Mouse (Mus musculus) brain, adult 2 months (tissue): ENCODE measurements around the gene Praf2.

Experiments
- DNase-seq: peaks from one replicate; pipeline ENCODE4 v3.0.0; 2011; ENCODE audit warnings: low read depth, low spot score

Gene Praf2

GRCm38 (mm10) chrX:7739336-7740081, 11.3 kb downstream of the Praf2 start:
- DNase-seq = peak; percentile 94

- DNase-seq = no peak
Measured at GRCm38 (mm10) chrX:7740082-7740819, 12.0 kb downstream of the Praf2 start.

DNA sequence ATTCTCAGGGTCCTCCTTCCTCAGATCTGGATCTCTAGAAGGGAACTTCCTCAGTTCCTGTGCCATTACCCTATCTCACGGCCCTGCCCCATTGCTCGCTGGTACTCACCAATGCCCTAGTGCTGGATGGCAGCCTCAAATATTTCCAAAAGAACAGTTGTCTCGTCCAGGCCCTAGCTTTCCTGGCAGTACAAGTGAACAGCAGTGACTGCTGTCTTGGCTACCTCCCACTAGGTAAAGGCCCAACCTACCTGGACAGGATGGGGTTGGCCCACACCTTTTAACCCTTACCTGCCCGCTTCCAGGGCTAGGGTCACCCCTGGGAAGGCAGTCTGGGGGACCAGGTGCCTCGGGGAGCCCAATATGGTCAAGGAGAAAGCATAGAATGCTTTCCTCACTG, 12.9 kb downstream of the Praf2 start:
- DNase-seq = peak; percentile 67

DNA sequence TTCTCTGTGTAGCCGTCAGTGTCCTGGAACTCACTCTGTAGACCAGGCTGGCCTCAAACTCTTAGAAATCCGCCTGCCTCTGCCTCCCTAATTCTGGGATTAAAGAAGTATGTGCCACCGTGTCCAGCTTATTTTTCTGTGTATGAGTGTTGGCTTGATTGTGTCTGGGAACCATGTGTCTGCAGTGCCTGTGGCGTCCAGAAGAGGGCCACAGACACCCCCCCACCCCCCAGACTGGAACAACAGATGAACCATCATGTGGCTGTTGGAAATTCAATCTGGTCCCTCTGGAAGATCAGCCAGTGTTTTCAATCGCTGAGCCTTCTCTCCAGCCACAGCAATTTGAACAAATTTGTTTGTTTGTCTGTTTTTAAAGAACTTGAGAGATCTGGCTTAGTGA, 15.2 kb downstream of the Praf2 start:
- peak; percentile 55 for DNase-seq

- no peak for DNase-seq
Measured at GRCm38 (mm10) chrX:7744940-7745339, 16.7 kb downstream of the Praf2 start.

DNA sequence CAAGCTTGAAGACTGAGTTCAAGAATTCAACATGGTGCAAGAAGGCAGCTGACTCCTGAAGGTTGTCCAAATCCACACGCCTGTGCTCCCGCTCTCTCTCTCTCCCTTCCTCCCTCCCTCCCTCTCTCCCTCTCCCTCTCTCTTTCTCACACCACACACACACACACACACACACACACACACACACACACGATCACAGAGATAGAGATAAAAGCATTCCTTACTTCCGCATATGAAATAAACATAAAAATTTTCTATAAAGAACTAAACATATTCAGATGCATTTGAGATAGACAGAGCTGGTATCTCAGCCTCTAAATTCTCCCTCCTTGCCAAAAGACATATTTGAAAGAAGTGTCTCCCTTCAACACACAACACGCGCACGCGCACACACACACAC, 17.2 kb downstream of the Praf2 start:
- DNase-seq = no peak

GRCm38 (mm10) chrX:7750432-7751116, 22.3 kb downstream of the Praf2 start, which contains the start of gene Ccdc120:
Gene Ccdc120, minus strand, starts transcription at chrX:7750905.
- DNase-seq = peak; percentile 95

DNA sequence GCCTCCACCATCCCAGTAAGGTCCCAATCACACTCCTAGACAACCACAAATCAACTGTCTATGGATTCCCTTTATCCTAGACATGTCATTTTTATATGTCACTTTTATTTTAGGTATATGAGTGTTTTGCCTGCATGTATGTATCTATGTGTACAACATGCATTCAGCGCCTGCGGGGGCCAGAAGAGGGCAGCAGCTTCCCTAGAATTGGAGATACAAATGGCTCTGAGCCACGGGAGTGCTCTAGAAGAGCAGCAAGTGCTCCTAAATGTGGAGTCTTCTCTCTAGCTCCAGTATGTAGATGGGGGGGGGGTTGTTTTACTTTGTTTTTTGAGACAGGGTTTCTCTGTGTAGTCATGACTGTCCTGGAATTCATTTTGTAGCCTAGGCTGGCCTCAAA, 25.4 kb downstream of the Praf2 start:
- DNase-seq = peak; percentile 50

- peak; percentile 98 for DNase-seq
Measured at GRCm38 (mm10) chrX:7762137-7762920, 34.1 kb downstream of the Praf2 start, which contains the start of gene Tfe3. Gene Tfe3, plus strand, starts transcription at chrX:7762560.

DNA sequence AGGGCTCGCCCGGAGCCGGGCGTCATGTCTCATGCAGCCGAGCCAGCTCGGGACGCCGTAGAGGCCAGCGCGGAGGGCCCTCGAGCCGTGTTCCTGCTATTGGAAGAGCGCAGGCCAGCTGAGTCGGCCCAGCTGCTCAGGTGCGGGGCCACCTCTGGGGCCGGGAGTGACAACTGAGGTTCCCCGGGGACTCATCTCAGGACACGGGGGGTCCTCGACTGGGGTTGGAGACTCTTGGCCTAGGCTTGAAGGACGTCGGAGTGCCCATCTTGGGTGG, 34.6 kb downstream of the Praf2 start:
- DNase-seq = no peak

GRCm38 (mm10) chrX:7763631-7764393, 35.6 kb downstream of the Praf2 start:
- DNase-seq = peak; percentile 29

DNA sequence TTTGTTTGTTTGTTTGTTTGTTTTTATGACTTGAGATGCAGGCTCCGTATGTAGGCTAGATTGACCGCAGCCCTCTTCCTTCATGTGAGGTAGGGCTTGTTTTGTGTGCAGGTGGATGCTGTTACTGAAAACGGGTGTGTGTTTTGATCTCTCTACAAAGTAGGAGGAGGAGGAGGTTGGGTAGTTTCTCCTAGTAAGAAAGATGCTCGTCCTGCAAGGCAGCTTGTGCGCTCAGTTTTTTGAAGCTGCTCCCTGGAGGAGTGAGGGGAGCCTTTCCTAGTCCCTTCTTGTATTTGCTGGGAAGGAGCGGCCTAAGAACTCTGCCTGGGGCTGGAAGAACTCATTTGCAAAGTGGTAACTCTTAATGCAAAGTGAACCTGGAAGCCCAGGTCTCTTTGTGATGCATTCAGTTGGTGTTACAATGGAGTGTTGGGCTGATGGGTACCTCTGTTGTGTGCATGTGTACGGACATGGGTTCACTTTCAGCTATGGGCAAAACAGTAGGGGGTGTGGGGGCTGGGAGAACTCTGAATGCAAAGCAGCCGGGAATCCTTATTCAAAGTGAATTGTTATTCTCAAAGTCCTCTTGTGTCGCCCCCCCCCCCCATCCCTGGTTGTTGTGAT, 36.5 kb downstream of the Praf2 start:
- DNase-seq = no peak

GRCm38 (mm10) chrX:7765281-7765670, 37.0 kb downstream of the Praf2 start:
- DNase-seq = no peak

DNA sequence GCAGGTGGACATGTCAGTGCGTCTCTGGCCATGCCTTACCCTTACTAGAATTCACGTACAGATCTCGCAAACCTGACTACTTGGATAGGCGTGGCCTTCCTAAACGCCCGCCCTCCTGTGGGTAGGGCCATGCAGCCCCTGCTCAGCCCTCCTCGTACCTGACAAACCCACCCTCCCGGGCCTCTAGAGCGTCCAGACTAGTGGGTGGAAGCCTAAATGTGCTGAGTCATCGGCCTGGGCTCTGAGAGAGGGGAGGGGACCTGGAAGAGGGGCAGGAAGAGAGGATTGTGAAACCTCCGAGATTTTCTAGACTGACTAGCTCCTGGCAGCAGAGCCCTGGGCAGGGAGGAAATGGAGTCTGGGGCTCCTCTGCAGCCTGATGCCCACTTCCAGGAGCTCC, 37.5 kb downstream of the Praf2 start:
- DNase-seq = peak; percentile 65

GRCm38 (mm10) chrX:7769302-7770017, 41.2 kb downstream of the Praf2 start:
- no peak for DNase-seq

GRCm38 (mm10) chrX:7772766-7773165, 44.5 kb downstream of the Praf2 start:
- no peak for DNase-seq

DNA sequence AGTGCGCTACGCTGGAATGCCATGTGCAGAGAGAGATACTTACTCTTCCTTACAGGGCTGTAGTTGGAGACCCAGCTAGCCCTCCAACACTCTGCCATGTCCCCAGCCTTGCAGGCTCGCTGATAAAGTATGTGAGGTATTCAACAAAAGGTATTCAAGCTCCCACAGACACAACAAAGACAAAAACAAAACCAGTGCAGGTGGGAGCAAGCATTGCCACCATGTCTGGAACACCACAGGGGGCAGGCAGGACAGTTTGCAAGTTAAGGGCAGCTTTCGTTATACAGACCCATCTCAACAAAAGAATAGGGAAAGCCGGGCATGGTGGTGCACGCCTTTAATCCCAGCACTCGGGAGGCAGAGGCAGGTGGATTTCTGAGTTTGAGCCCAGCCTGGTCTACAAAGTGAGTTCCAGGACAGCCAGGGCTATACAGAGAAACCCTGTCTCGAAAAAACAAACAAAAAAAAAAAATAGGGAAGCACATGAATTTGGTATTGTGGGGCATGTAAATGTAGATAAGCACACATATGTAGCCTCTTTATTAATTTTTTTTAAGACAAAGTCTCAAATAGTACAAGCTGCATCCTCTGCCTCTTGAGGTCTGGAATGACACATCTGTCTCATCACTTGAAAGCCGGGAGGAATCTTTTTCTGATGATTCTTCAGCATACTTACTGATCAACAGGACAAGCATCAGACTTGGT, 47.4 kb downstream of the Praf2 start:
- no peak for DNase-seq

DNA sequence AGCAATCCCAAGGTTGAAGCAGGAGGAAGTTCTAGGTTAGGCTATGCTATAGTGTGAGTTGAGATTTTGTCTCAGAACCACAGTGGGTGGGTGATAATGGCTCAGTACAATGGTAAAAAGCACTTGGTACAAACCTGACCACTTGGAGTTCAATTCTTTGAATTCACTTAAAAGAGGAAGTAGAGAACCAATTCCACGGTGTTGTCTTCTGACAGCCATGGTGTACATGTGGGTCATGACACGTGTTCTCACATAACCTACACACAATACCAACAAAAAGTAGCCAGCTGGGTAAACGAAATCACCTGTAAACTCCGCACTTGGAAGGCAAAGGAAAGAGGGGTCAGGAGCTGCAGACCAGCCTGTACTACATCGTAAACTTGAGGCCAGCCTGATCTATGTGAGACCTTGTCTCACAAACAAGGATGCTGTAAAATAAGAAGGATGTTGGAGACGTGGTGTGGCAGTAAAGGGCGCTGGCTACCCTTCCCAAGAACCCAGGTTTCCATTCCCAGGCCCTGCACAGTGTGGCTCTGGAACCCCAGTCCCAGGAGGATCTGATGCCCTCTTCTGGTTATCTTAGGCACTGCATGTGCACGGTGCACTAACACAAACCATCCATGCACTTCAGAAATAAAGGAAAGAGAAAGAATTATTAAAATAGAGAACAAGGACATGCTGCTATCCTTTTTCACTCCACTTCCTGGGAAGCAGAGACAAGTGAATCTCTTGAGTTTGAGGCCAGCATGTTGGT, 48.3 kb downstream of the Praf2 start:
- DNase-seq = peak; percentile 66
